Mouse (Mus musculus): ENCODE results near the gene Batf. TPM values are rescaled to one million over a fixed set of nuclear protein-coding genes. Genes with fewer than 3 reads are reported as not detected.

Gene Batf
- under 1 TPM in 1 of 2 experiments, not detected in 1; 0.05 TPM for polyA plus RNA-seq (2012; fragmentation: generic; extraction: Trizol)

DNA sequence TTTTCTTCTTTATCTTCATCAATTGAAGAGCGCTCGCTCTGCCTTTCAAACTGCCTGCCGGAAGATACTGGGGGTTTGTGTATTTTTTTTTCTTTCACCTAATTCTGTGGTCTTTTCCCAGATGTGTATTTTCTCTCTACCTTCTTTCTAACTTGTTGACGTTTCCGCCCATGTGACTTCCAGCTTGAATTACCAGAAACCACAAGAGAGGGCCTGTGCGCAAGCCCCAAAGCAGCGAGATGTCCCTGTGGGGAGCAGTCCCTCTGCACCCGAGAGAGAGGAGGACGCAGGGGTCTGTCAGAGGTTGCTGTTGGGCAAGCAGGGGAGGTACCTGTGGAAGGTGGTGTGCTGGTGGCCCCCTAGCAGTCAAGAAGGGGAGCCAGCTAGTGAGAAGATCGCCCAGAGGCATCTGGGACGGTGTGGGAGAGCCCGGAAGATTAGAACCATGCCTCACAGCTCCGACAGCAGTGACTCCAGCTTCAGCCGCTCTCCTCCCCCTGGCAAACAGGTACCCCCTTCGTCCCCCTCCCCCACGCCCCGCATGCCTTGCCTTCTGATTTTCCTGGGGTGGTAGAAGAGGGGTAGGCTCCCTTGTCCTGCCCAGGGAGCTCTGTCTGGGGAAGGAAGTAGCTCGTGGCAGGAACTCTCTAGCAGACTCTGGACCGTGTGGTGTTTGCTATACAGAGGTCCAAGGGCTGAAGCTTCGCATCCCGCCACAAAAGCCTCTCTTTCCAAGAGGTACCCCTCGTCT, at the start of gene Batf:
TSS of gene Batf (plus strand) at position 204 of the 751 bp plus-strand sequence.

DNA sequence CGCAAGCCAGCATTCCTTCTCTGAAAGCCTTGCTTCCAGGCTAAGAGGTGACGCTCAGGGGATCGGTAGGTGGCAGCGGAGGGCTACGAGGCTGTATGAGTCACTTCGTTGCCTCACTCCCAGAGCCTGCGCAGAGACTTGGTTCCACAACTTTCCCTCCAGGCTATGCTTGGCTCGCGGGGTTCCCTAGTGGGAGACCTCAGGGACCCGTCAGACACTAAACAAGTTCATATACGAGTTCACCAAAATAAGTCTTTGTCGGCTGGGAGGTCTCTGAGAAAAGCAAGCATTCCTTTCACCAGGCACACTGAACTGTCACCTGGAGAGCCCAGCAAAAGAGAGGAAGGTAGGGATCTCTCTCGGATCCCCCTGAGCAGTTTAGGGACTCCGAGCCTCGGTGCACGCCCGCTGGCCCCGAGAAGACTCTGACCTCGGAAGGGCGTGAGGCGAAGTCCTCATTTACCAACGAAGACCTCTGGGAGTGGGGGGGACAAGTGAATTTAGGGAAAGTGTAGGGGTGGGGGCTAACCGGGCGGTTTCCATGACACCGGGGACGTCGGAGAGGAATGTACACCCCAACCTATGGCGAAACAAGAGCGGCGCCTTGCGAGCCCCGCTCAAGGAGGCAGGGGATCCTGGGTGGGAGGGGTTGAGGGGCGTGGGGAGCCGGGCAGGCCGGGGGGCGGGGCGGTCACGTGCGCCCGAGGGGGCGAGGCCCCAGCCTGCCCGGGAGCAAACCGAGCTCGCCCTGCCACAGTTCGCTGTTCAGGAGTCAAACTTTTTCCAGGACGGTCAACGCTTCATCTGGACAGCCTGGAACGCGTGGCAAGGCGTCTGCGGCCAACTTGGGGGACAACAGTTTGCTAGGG, 59.6 kb downstream of the Batf start, which contains the start of gene Flvcr2:
TSS of gene Flvcr2 (plus strand) at position 713 of the 869 bp plus-strand sequence.

Other genes with a start within 250 kb of the Batf start
- gene Fos, start 212.8 kb upstream of the Batf start, polyA plus RNA-seq (2012; fragmentation: generic; extraction: Trizol): 1 to 10 TPM in 1 of 2 experiments, under 1 TPM in 1; 0.07 to 2.9 TPM
- 10 to 100 TPM in 1 of 2 experiments, 1 to 10 TPM in 1; 8.5 to 40.7 TPM for gene Jdp2, start 87.6 kb upstream of the Batf start, polyA plus RNA-seq (2012; fragmentation: generic; extraction: Trizol)
- under 1 TPM in 1 of 2 experiments, not detected in 1; 0.08 TPM for gene Flvcr2, start 59.9 kb downstream of the Batf start, polyA plus RNA-seq (2012; fragmentation: generic; extraction: Trizol)
- gene Erg28, start 137.9 kb downstream of the Batf start, polyA plus RNA-seq (2012; fragmentation: generic; extraction: Trizol): 10 to 100 TPM; 37.7 to 51.1 TPM
- 10 to 100 TPM in 1 of 2 experiments, 1 to 10 TPM in 1; 8.3 to 10.4 TPM for gene Ttll5, start 138.0 kb downstream of the Batf start, polyA plus RNA-seq (2012; fragmentation: generic; extraction: Trizol)